Mouse (Mus musculus) neural tube, embryonic 15.5 days (tissue): Measurements from ENCODE around the gene Xrcc3. TPM values are rescaled to one million over a fixed set of nuclear protein-coding genes. Genes with fewer than 3 reads are reported as not detected.
A peak's percentile ranks its signal among the peaks of the same experiment; 100 is the strongest.

Experiments used
- ATAC-seq: fragments of 200-750 bp; cut with Nextera tagmentation; 2 replicates; pipeline ENCODE4 v1.8.0; 2017; ENCODE audit warnings: mild to moderate bottlenecking, moderate TSS enrichment, moderate library complexity; ENCODE audit not compliant: low FRiP score
- H3K27ac ChIP-seq: fragments of 300-500 bp; sonication (generic); replicated peaks from 2 replicates; pipeline ENCODE4 v1.5.1; 2015; ENCODE audit warnings: mild to moderate bottlenecking, inconsistent platforms
- H3K27me3 ChIP-seq: fragments of 300-500 bp; sonication (generic); replicated peaks from 2 replicates; pipeline ENCODE4 v1.6.1; 2015; ENCODE audit warnings: inconsistent platforms
- H3K36me3 ChIP-seq: fragments of 300-500 bp; sonication (generic); 2 replicates; pipeline ENCODE4 v1.6.1; 2015; ENCODE audit warnings: inconsistent platforms
- H3K4me1 ChIP-seq: fragments of 300-500 bp; sonication (generic); 2 replicates; pipeline ENCODE4 v1.6.1; 2015; ENCODE audit warnings: inconsistent platforms
- H3K4me2 ChIP-seq: fragments of 300-500 bp; sonication (generic); 2 replicates; pipeline ENCODE4 v1.6.1; 2015; ENCODE audit warnings: inconsistent platforms, mild to moderate bottlenecking, moderate library complexity
- H3K4me3 ChIP-seq: fragments of 300-500 bp; sonication (generic); replicated peaks from 2 replicates; pipeline ENCODE4 v1.5.1; 2015; ENCODE audit warnings: mild to moderate bottlenecking, inconsistent platforms
- H3K9ac ChIP-seq: fragments of 300-500 bp; sonication (generic); replicated peaks from 2 replicates; pipeline ENCODE4 v1.6.1; 2015; ENCODE audit warnings: mild to moderate bottlenecking, inconsistent platforms
- H3K9me3 ChIP-seq: fragments of 300-500 bp; sonication (generic); replicated peaks from 2 replicates; pipeline ENCODE4 v1.6.1; 2016; ENCODE audit warnings: inconsistent platforms
- WGBS: fragments of 180-500 bp; shearing (Covaris S2); methylation state at CpG from one replicate; pipeline ENCODE4 v1.1.7; 2015; ENCODE audit warnings: mixed read lengths; 5-methylcytosine and 5-hydroxymethylcytosine counted together
- polyA plus RNA-seq: library from polyadenylated mRNA; unstranded; fragments of >200 nt; fragmentation: Nextera tagmentation; extraction: Ambion mirVana; gene quantifications from 2 replicates; pipeline ENCODE4 v1.2.1, GENCODE M21; 2015

Gene Xrcc3
- polyA plus RNA-seq, 1 experiment from 2014 or later: 2.5 TPM

GRCm38 (mm10) chr12:111794526-111795179 lies 19.0 kb downstream of the Xrcc3 start:
- Histone ChIP-seq H3K36me3 (peaks cover 72% of the 10 kb centered on the region), H3K4me2 (no peak overlapping the region), H3K9me3 (no peaks in the 10 kb centered on the region), H3K4me3 (no peak overlapping the region), H3K27me3 (no peaks in the 10 kb centered on the region), H3K4me1 (no peaks in the 10 kb centered on the region), H3K9ac (no peak overlapping the region), H3K27ac (no peak overlapping the region)
- ATAC-seq: no peak
- WGBS: 93% methylated on average over 18 of the region's 18 CpGs

- ATAC-seq: no peak
Observed at GRCm38 (mm10) chr12:111794102-111794501, 19.6 kb downstream of the Xrcc3 start.

GRCm38 (mm10) chr12:111791474-111792104 lies 22.1 kb downstream of the Xrcc3 start:
- WGBS: 69% methylated on average over 13 of the region's 13 CpGs

More at GRCm38 (mm10) chr12:111794102-111794501, 19.6 kb downstream of the Xrcc3 start:
- Histone ChIP-seq H3K4me3 (no peak overlapping the region), H3K9me3 (no peaks in the 10 kb centered on the region), H3K4me2 (no peak overlapping the region), H3K27ac (no peak overlapping the region), H3K36me3 (peaks cover 78% of the 10 kb centered on the region), H3K4me1 (no peaks in the 10 kb centered on the region), H3K9ac (no peak overlapping the region), H3K27me3 (no peaks in the 10 kb centered on the region)
- 80% methylated on average over 22 of the region's 22 CpGs for WGBS

DNA sequence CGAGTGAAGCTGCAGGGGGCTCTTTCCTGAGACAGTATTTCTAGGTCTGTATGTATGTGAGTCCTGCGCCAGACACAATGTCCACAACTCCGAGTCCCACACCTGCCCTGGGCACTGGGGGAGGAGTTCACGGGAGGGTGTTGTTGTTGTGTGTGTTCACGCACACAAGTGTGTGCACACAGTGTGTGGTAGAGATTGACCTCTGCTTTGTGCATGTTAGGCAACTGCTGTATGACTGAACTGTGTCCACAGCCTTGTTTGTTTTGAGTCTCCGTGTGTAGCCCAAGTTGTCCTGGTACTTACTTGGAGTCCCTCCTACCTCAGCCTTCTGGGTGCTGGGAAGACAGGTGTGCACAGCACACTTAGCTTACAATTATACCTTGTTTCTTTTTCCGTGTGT lies 23.0 kb downstream of the Xrcc3 start:
- Histone ChIP-seq H3K27me3 (no peaks in the 10 kb centered on the region), H3K4me2 (no peak overlapping the region), H3K9ac (no peak overlapping the region), H3K9me3 (no peaks in the 10 kb centered on the region), H3K27ac (no peak overlapping the region), H3K36me3 (peaks cover 90% of the 10 kb centered on the region), H3K4me3 (no peak overlapping the region), H3K4me1 (no peaks in the 10 kb centered on the region)
- 90% methylated on average over 7 of the region's 7 CpGs for WGBS
- ATAC-seq: no peak

More at GRCm38 (mm10) chr12:111791474-111792104, 22.1 kb downstream of the Xrcc3 start:
- Histone ChIP-seq H3K4me3 (no peak overlapping the region), H3K9ac (no peak overlapping the region), H3K4me1 (no peaks in the 10 kb centered on the region), H3K36me3 (peaks cover 90% of the 10 kb centered on the region), H3K27me3 (no peaks in the 10 kb centered on the region), H3K9me3 (no peaks in the 10 kb centered on the region), H3K27ac (0 out of 2 replicates have a peak overlapping the region, but pooled peaks have one; percentile 66), H3K4me2 (no peak overlapping the region)
- ATAC-seq: no peak

- no peak overlapping the region for H3K27ac ChIP-seq
- no peaks in the 10 kb centered on the region for H3K27me3 ChIP-seq
- no peak overlapping the region for H3K4me3 ChIP-seq
- no peak overlapping the region for H3K9ac ChIP-seq
- no peak for ATAC-seq
- no peaks in the 10 kb centered on the region for H3K9me3 ChIP-seq
- WGBS: 96% methylated on average over 5 of the region's 5 CpGs
- peaks cover 88% of the 10 kb centered on the region for H3K36me3 ChIP-seq
- no peak overlapping the region for H3K4me2 ChIP-seq
- H3K4me1 ChIP-seq: no peaks in the 10 kb centered on the region
Observed at GRCm38 (mm10) chr12:111790090-111790489, 23.6 kb downstream of the Xrcc3 start.

GRCm38 (mm10) chr12:111787015-111787414 lies 26.7 kb downstream of the Xrcc3 start:
- ATAC-seq: no peak
- 94% methylated on average over 6 of the region's 6 CpGs for WGBS
- Histone ChIP-seq H3K36me3 (peaks cover 93% of the 10 kb centered on the region), H3K9ac (no peak overlapping the region), H3K27me3 (no peaks in the 10 kb centered on the region), H3K9me3 (no peaks in the 10 kb centered on the region), H3K4me1 (no peaks in the 10 kb centered on the region), H3K4me3 (no peak overlapping the region), H3K27ac (no peak overlapping the region), H3K4me2 (no peak overlapping the region)

GRCm38 (mm10) chr12:111785174-111785573 lies 28.5 kb downstream of the Xrcc3 start:
- Histone ChIP-seq H3K9me3 (no peaks in the 10 kb centered on the region), H3K27ac (no peak overlapping the region), H3K4me1 (no peaks in the 10 kb centered on the region), H3K36me3 (peaks cover 94% of the 10 kb centered on the region), H3K27me3 (no peaks in the 10 kb centered on the region), H3K4me3 (no peak overlapping the region), H3K4me2 (no peak overlapping the region), H3K9ac (no peak overlapping the region)
- 78% methylated on average over 15 of the region's 15 CpGs for WGBS
- ATAC-seq: no peak

- no peaks in the 10 kb centered on the region for H3K27me3 ChIP-seq
- no peak overlapping the region for H3K4me2 ChIP-seq
- no peak overlapping the region for H3K4me3 ChIP-seq
- no peak overlapping the region for H3K27ac ChIP-seq
- H3K9me3 ChIP-seq: no peaks in the 10 kb centered on the region
- ATAC-seq: no peak
- H3K36me3 ChIP-seq: peaks cover 95% of the 10 kb centered on the region
- H3K9ac ChIP-seq: no peak overlapping the region
- H3K4me1 ChIP-seq: no peaks in the 10 kb centered on the region
- WGBS: 100% methylated on average over 1 of the region's 1 CpGs
Observed at GRCm38 (mm10) chr12:111779544-111779943, 34.1 kb downstream of the Xrcc3 start.

DNA sequence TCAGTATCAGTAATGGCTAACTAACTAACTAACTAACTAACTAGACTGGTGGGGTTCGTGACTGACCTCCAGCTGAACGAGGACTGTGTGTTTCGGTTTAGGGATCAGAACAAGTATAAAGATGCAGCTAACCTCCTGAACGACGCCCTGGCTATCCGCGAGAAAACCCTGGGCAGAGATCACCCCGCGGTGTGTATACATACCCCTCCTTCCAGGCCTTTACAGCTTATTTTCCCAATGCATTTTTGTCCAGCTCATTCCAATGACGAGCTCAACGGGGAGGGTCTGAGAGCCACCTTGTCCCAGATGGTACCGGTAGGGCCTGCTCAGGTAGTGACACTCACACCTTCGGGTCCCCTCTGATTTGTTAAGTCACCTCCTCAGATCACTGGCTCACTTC lies 35.8 kb downstream of the Xrcc3 start:
- no peak overlapping the region for H3K4me3 ChIP-seq
- H3K4me2 ChIP-seq: no peak overlapping the region
- no peak for ATAC-seq
- H3K27ac ChIP-seq: no peak overlapping the region
- no peak overlapping the region for H3K9ac ChIP-seq
- no peaks in the 10 kb centered on the region for H3K4me1 ChIP-seq
- no peaks in the 10 kb centered on the region for H3K9me3 ChIP-seq
- H3K27me3 ChIP-seq: no peaks in the 10 kb centered on the region
- WGBS: 94% methylated on average over 13 of the region's 13 CpGs
- H3K36me3 ChIP-seq: peaks cover 95% of the 10 kb centered on the region

GRCm38 (mm10) chr12:111774845-111775244 lies 38.8 kb downstream of the Xrcc3 start:
- Histone ChIP-seq H3K27ac (no peak overlapping the region), H3K9ac (no peak overlapping the region), H3K36me3 (peaks cover 74% of the 10 kb centered on the region), H3K4me1 (peaks cover 5% of the 10 kb centered on the region), H3K4me2 (no peak overlapping the region), H3K4me3 (no peak overlapping the region), H3K9me3 (no peaks in the 10 kb centered on the region), H3K27me3 (no peaks in the 10 kb centered on the region)
- 66% methylated on average over 15 of the region's 15 CpGs for WGBS
- no peak for ATAC-seq

DNA sequence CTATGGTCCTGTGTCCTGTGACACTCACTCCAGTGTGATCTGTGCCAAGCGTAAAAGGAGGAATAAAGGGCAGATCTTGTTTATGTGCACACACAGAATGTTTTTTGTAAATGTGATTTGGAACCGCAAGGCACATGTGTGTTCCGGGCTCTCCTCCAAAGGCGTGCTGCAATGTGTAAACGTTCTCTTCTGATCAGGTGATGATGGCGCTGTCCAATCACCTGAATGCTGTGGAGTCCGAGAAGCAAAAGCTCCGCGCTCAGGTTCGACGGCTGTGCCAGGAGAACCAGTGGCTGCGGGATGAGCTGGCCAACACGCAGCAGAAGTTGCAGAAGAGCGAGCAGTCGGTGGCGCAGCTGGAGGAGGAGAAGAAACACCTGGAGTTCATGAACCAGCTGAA lies 39.5 kb downstream of the Xrcc3 start:
- no peaks in the 10 kb centered on the region for H3K27me3 ChIP-seq
- no peak overlapping the region for H3K4me2 ChIP-seq
- no peak overlapping the region for H3K4me3 ChIP-seq
- H3K27ac ChIP-seq: no peak overlapping the region
- peaks cover 67% of the 10 kb centered on the region for H3K36me3 ChIP-seq
- no peaks in the 10 kb centered on the region for H3K9me3 ChIP-seq
- H3K9ac ChIP-seq: no peak overlapping the region
- no peak for ATAC-seq
- peaks cover 12% of the 10 kb centered on the region for H3K4me1 ChIP-seq
- 92% methylated on average over 16 of the region's 16 CpGs for WGBS

GRCm38 (mm10) chr12:111770651-111771050 lies 43.0 kb downstream of the Xrcc3 start:
- H3K4me3 ChIP-seq: no peak overlapping the region
- ATAC-seq: no peak
- H3K4me2 ChIP-seq: no peak overlapping the region
- H3K36me3 ChIP-seq: peaks cover 35% of the 10 kb centered on the region
- H3K9ac ChIP-seq: no peak overlapping the region
- no peaks in the 10 kb centered on the region for H3K9me3 ChIP-seq
- H3K4me1 ChIP-seq: peaks cover 30% of the 10 kb centered on the region
- WGBS: 86% methylated on average over 10 of the region's 10 CpGs
- no peaks in the 10 kb centered on the region for H3K27me3 ChIP-seq
- H3K27ac ChIP-seq: no peak overlapping the region
